26 mouse cellular contexts compared by ENCODE assay signal in genomic region chr4:33797964-33798363, GRCm38 (mm10).
DNase-seq lines count a peak whose midpoint lies in the region; ATAC-seq and TF ChIP-seq lines count a peak whose summit lies in the region.
"Had no signal": no experiment of that assay in that cellular context is flagged by ENCODE, and none has a peak within 500 bp of the region (broad histone marks: within the 10 kb centered on the region; RNA-seq: fewer than 3 reads in every experiment).

No protein-coding gene starts in this region.

- H3K27ac ChIP-seq in forebrain, embryonic 13.5 days: peak overlapping the region; percentile 48; the same call in 1 of the 2 replicates
- no peak overlapping the region for H3K27ac ChIP-seq in forebrain, embryonic 10.5 days
- H3K27ac ChIP-seq in left cerebral cortex, adult 2 months: no peak overlapping the region
- H3K27ac ChIP-seq: heart, embryonic 15.5 days; kidney, embryonic 15.5 days; limb, embryonic 10.5 days; stomach, embryonic 15.5 days had no signal

- H3K4me1 ChIP-seq in forebrain, embryonic 13.5 days: peaks cover 7% of the 10 kb centered on the region; the same call in 1 of the 2 replicates
- H3K4me1 ChIP-seq in forebrain, embryonic 10.5 days: no peaks in the 10 kb centered on the region
- H3K4me1 ChIP-seq: heart, embryonic 15.5 days; kidney, embryonic 15.5 days; limb, embryonic 10.5 days; stomach, embryonic 15.5 days had no signal

- TF ChIP-seq CTCF in left cerebral cortex, adult 2 months (IDR thresholded peaks at IDR 0.05): no peak

- WGBS in forebrain, embryonic 13.5 days: 96% methylated on average over 4 of the region's 4 CpGs
- 95% methylated on average over 4 of the region's 4 CpGs for WGBS in forebrain, embryonic 10.5 days

- no peak for DNase-seq in forebrain, embryonic 10.5 days (ENCODE audit: extremely low spot score, low spot score)
- peak; percentile 11 to 57 for DNase-seq in left cerebral cortex, postnatal 25 days (ENCODE audit: low spot score in 2 of 2)
- no peak for DNase-seq in left cerebral cortex, adult 2 months (ENCODE audit: extremely low spot score in 1 of 2, low spot score in 2 of 2)
- peak; percentile 26 for DNase-seq in right cerebral cortex, postnatal 25 days
- DNase-seq in right cerebral cortex, postnatal 10 days (ENCODE audit: low spot score in 2 of 2): no peak
- no peak for DNase-seq in heart, adult 8-10 months (ENCODE audit: low spot score)
- no peak for DNase-seq in urinary bladder, adult 18-20 months (ENCODE audit: low spot score in 2 of 2)
- DNase-seq: adrenal gland, postnatal 14 days; gastrocnemius, postnatal 14 days; heart, adult 18-20 months; heart, postnatal 4 days; kidney, postnatal 4 days; lung, adult 18-20 months; lung, postnatal 14 days; thymus, adult 18-20 months; thymus, postnatal 4 days had no signal

- no peak overlapping the region for H3K4me2 ChIP-seq in forebrain, embryonic 13.5 days
- H3K4me2 ChIP-seq: heart, embryonic 15.5 days; kidney, embryonic 15.5 days; liver, embryonic 11.5 days; stomach, embryonic 15.5 days had no signal

- no peaks in the 10 kb centered on the region for H3K27me3 ChIP-seq in forebrain, embryonic 13.5 days
- H3K27me3 ChIP-seq in forebrain, embryonic 10.5 days (ENCODE audit: poor library complexity, severe bottlenecking): no peaks in the 10 kb centered on the region
- H3K27me3 ChIP-seq: heart, embryonic 15.5 days; kidney, embryonic 15.5 days; stomach, embryonic 15.5 days had no signal

- H3K4me3 ChIP-seq in forebrain, embryonic 13.5 days: no peak overlapping the region
- H3K4me3 ChIP-seq in forebrain, embryonic 10.5 days: no peak overlapping the region
- H3K4me3 ChIP-seq in left cerebral cortex, adult 2 months: no peak overlapping the region
- H3K4me3 ChIP-seq: heart, embryonic 15.5 days; kidney, embryonic 15.5 days; limb, embryonic 10.5 days; stomach, embryonic 15.5 days had no signal

- H3K9ac ChIP-seq in forebrain, embryonic 13.5 days: no peak overlapping the region
- H3K9ac ChIP-seq: heart, embryonic 15.5 days; kidney, embryonic 15.5 days; stomach, embryonic 15.5 days had no signal

- H3K36me3 ChIP-seq in forebrain, embryonic 13.5 days (ENCODE audit: poor library complexity, severe bottlenecking): no peaks in the 10 kb centered on the region
- no peaks in the 10 kb centered on the region for H3K36me3 ChIP-seq in forebrain, embryonic 10.5 days (replicated peaks)
- H3K36me3 ChIP-seq: G1E; heart, embryonic 15.5 days; kidney, embryonic 15.5 days; limb, embryonic 10.5 days; stomach, embryonic 15.5 days had no signal

- no peaks in the 10 kb centered on the region; the same call in 1 of the 2 replicates for H3K9me3 ChIP-seq in forebrain, embryonic 13.5 days (replicated peaks)
- H3K9me3 ChIP-seq in forebrain, embryonic 10.5 days: peaks cover 4% of the 10 kb centered on the region; the same call in 1 of the 2 replicates
- H3K9me3 ChIP-seq: G1E; heart, embryonic 15.5 days; kidney, embryonic 15.5 days; limb, embryonic 10.5 days; stomach, embryonic 15.5 days had no signal

- no peak for ATAC-seq in forebrain, embryonic 13.5 days
- ATAC-seq: activated CD4-positive, CD25-positive, alpha-beta regulatory T cell, adult 4 months; hindbrain, embryonic 16.5 days; intestine, embryonic 16.5 days had no signal

- intact Hi-C loops in left cerebral cortex, postnatal 25 days (cut with DNase I): loop anchor here (5.0 to 10.0 kb wide), 3 partner anchors 94 to 276 kb away; partner anchors contain the start of gene Cnr1
- intact Hi-C loops in left cerebral cortex, adult 2 months (cut with DNase I): loop anchor here (5.0 kb wide), 1 partner anchor 124 kb away; the partner anchor contains the start of gene Cnr1

Comparison
In these comparisons a context has a peak if more than half of its experiments do, and no peak if none do; other contexts are left out.
1. DNase-seq: peak in left cerebral cortex, postnatal 25 days (2 of 2) and right cerebral cortex, postnatal 25 days (single experiment); none in forebrain, embryonic 10.5 days (single experiment), left cerebral cortex, adult 2 months (0 of 2), right cerebral cortex, postnatal 10 days (0 of 2), heart, adult 8-10 months (single experiment) and urinary bladder, adult 18-20 months (0 of 2).